ENCODE assay signal across 9 mouse cellular contexts in genomic region chrX:102250150-102250890, GRCm38 (mm10). TPM values are rescaled to one million over a fixed set of nuclear protein-coding genes. Genes with fewer than 3 reads are reported as not detected.
DNase-seq lines count a peak whose midpoint lies in the region; ATAC-seq and TF ChIP-seq lines count a peak whose summit lies in the region.
"Had no signal": no experiment of that assay in that cellular context is flagged by ENCODE, and none has a peak within 500 bp of the region (broad histone marks: within the 10 kb centered on the region; RNA-seq: fewer than 3 reads in every experiment).

No protein-coding gene starts in this region.

- peaks cover 11% of the 10 kb centered on the region for H3K36me3 ChIP-seq in heart, embryonic 12.5 days
- no peaks in the 10 kb centered on the region for H3K36me3 ChIP-seq in forebrain, embryonic 16.5 days (ENCODE audit: control insufficient read depth, insufficient read depth)
- H3K36me3 ChIP-seq in myocyte (ENCODE audit: control insufficient read depth, insufficient read depth) = no peaks in the 10 kb centered on the region

- H3K4me3 ChIP-seq in heart, embryonic 12.5 days = peak overlapping the region; percentile 67
- H3K4me3 ChIP-seq in forebrain, embryonic 16.5 days (replicated peaks; ENCODE audit: low read length) = peak overlapping the region; percentile 59
- H3K4me3 ChIP-seq in myocyte = peak overlapping the region; percentile 23

- H3K4me2 ChIP-seq in heart, embryonic 12.5 days = peak overlapping the region; percentile 78
- peak overlapping the region; percentile 84 for H3K4me2 ChIP-seq in forebrain, embryonic 16.5 days (ENCODE audit: low read length)
- H3K4me2 ChIP-seq in myocyte (ENCODE audit: low read depth) = peak overlapping the region; percentile 76

- no peaks in the 10 kb centered on the region for H3K79me2 ChIP-seq in myocyte (ENCODE audit: control insufficient read depth, insufficient read depth)

- H3K27me3 ChIP-seq in heart, embryonic 12.5 days (replicated peaks) = peaks cover 65% of the 10 kb centered on the region
- H3K27me3 ChIP-seq in forebrain, embryonic 16.5 days (replicated peaks; ENCODE audit: control insufficient read depth, insufficient read depth, low read length) = peaks cover 4% of the 10 kb centered on the region
- H3K27me3 ChIP-seq in myocyte (ENCODE audit: control insufficient read depth, insufficient read depth, insufficient read length) = no peaks in the 10 kb centered on the region
- H3K27me3 ChIP-seq: Patski had no signal

- peak overlapping the region; percentile 85 for H3K9ac ChIP-seq in heart, embryonic 12.5 days
- H3K9ac ChIP-seq in forebrain, embryonic 16.5 days (replicated peaks; ENCODE audit: low read depth, low read length) = no peak overlapping the region

- no peak for TF ChIP-seq POLR2A in myocyte (IDR thresholded peaks at IDR 0.05; ENCODE audit: insufficient read length, low read depth)

- H3K9me3 ChIP-seq in heart, embryonic 12.5 days (replicated peaks) = no peaks in the 10 kb centered on the region; the same call in 1 of the 2 replicates
- no peaks in the 10 kb centered on the region for H3K9me3 ChIP-seq in forebrain, embryonic 16.5 days (ENCODE audit: control insufficient read depth, low read length)

- peak overlapping the region; percentile 44 for H3ac ChIP-seq in myocyte (ENCODE audit: control insufficient read depth, insufficient read length)

- 0 out of 2 replicates have a peak, but pooled peaks cover 5% of the 10 kb centered on the region for H3K4me1 ChIP-seq in heart, embryonic 12.5 days (replicated peaks)
- peaks cover 9% of the 10 kb centered on the region for H3K4me1 ChIP-seq in forebrain, embryonic 16.5 days (replicated peaks; ENCODE audit: control insufficient read depth, insufficient read depth, low read length)

- peak overlapping the region; percentile 75 for H3K27ac ChIP-seq in heart, embryonic 12.5 days (ENCODE audit: poor library complexity, severe bottlenecking)
- H3K27ac ChIP-seq in forebrain, embryonic 16.5 days (ENCODE audit: low read length) = no peak overlapping the region

- DNase-seq in heart, adult 11 months = no peak
- peak; percentile 13 for DNase-seq in adrenal gland, postnatal 10 days
- DNase-seq in kidney, postnatal 14 days = peak; percentile 8
- DNase-seq in c-Kit-positive CD71-positive TER-119-positive erythroid progenitor cells, embryonic 14.5 days (ENCODE audit: low spot score) = no peak

- 13% methylated on average over 58 of the region's 68 CpGs for WGBS in heart, embryonic 12.5 days
- WGBS in forebrain, embryonic 16.5 days = 15% methylated on average over 58 of the region's 68 CpGs

- no peak for ATAC-seq in heart, embryonic 12.5 days (ENCODE audit: insufficient number of reproducible peaks, low FRiP score)
- ATAC-seq in forebrain, embryonic 16.5 days = no peak
- ATAC-seq in cerebellum, adult (ENCODE audit: insufficient number of reproducible peaks, low FRiP score, low TSS enrichment) = no peak

TF ChIP-seq in myocyte, 11 proteins besides CTCF, POLR2A, EP300 and RAD21:
- no peak for TF ChIP-seq TCF12 (IDR thresholded peaks at IDR 0.05; ENCODE audit: insufficient read depth, poor library complexity, severe bottlenecking)
- no peak for TF ChIP-seq MAX (IDR thresholded peaks at IDR 0.05; ENCODE audit: low read depth)
- no peak for TF ChIP-seq MYOD1 (IDR thresholded peaks at IDR 0.05; ENCODE audit: control insufficient read depth in 1 of 3, insufficient read length in 2 of 3, low read depth in 2 of 3)
- TF ChIP-seq MYOG (IDR thresholded peaks at IDR 0.05; ENCODE audit: control insufficient read depth in 1 of 3, insufficient read depth in 1 of 3, insufficient read length in 2 of 3, low read depth in 2 of 3) = no peak
- TF ChIP-seq POLR2AphosphoS2 (IDR thresholded peaks at IDR 0.05; ENCODE audit: insufficient read length, low read depth) = no peak
- no peak for TF ChIP-seq TCF3 (IDR thresholded peaks at IDR 0.05; ENCODE audit: insufficient read length, low read depth)
- TF ChIP-seq CEBPB (IDR thresholded peaks at IDR 0.05; ENCODE audit: insufficient read depth, poor library complexity, severe bottlenecking) = no peak
- TF ChIP-seq E2F4 (IDR thresholded peaks at IDR 0.05; ENCODE audit: insufficient read depth) = no peak
- TF ChIP-seq USF1 (IDR thresholded peaks at IDR 0.05; ENCODE audit: low read depth) = no peak
- TF ChIP-seq REST (IDR thresholded peaks at IDR 0.05; ENCODE audit: insufficient read depth, insufficient read length) = no peak
- TF ChIP-seq SRF (IDR thresholded peaks at IDR 0.05; ENCODE audit: control insufficient read depth, insufficient read length, low read depth) = no peak

RNA-seq across cellular contexts. Expression of gene Cited1, which starts 1.7 kb away (rescaled TPM):
- 931 and 1,034 TPM in 2 replicates for polyA plus RNA-seq in heart, embryonic 12.5 days (2016; fragmentation: Nextera tagmentation; extraction: Ambion mirVana)
- total RNA-seq in adrenal gland, postnatal 10 days (2021) = 1 to 10 TPM; 1.7 to 1.8 TPM
- polyA plus RNA-seq in forebrain, embryonic 16.5 days (2015; fragmentation: Nextera tagmentation; extraction: Ambion mirVana) = 5.9 and 7.4 TPM in 2 replicates
- polyA plus RNA-seq in myocyte (2012; fragmentation: generic; extraction: Trizol) = 5.1 TPM

Comparison
In these comparisons a context has a peak if more than half of its experiments do, and no peak if none do; other contexts are left out.
1. DNase-seq: peak in adrenal gland, postnatal 10 days (single experiment) and kidney, postnatal 14 days (single experiment); none in heart, adult 11 months (single experiment) and c-Kit-positive CD71-positive TER-119-positive erythroid progenitor cells, embryonic 14.5 days (single experiment).
2. RNA of gene Cited1, which starts 1.7 kb away (polyA plus RNA-seq): 931 to 1,034 TPM in heart, embryonic 12.5 days; 5.9 to 7.4 TPM in forebrain, embryonic 16.5 days and 5.1 TPM in myocyte (single experiment); every median in the first group is over 100 times any median in the second.
3. Peak in every context shown above with its lines, with median percentiles within 50 percentile points of each other: H3K4me2 ChIP-seq and H3K4me3 ChIP-seq.